Mouse (Mus musculus): ENCODE measurements around the gene Gfi1. TPM values are rescaled to one million over a fixed set of nuclear protein-coding genes. Genes with fewer than 3 reads are reported as not detected.

The Gfi1 gene
- total and polyA plus RNA-seq, 2 experiments from 2014 or later: 0.05 TPM; not detected in 1

DNA sequence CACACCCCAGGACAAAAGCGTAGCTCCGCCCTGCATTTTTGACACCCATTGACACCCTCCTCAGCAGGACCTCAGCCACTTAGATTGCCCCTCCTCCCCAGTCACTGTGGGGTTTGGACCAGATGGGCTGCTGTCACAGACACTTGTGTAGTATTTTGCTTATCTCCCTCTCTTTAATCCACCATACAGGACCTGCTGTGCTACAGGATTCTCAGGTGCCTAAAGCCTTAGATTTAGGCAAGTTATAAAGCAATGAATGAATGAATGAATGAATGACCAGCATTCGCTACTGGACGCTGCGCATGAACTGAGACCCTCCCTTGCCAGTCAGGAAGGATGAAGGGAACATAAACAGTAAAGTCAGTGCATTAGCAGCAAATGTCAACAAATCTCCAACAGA is 5.3 kb downstream of the Gfi1 start:
- 6% methylated on average over 5 of the region's 5 CpGs for WGBS
- H3K9me3 ChIP-seq (ENCODE audit: low read length): no peaks in the 10 kb centered on the region
- DNase-seq (ENCODE audit: low spot score): no peak
- H3K27me3 ChIP-seq (ENCODE audit: insufficient read depth, low read length): peaks cover 69% of the 10 kb centered on the region
- no peak overlapping the region; the same call in 1 of the 2 replicates for H3K4me2 ChIP-seq (ENCODE audit: low read depth, low read length, poor library complexity, severe bottlenecking)
- ATAC-seq (ENCODE audit: low FRiP score): no peak
- no peak overlapping the region for H3K27ac ChIP-seq (ENCODE audit: low read depth, low read length)
- no peak for TF ChIP-seq CTCF (IDR thresholded peaks at IDR 0.05)
- peak overlapping the region; percentile 37; the same call in 1 of the 2 replicates for H3K4me3 ChIP-seq (ENCODE audit: low read depth, low read length)
- H3K4me1 ChIP-seq (ENCODE audit: insufficient read depth, low read length): peaks cover 15% of the 10 kb centered on the region
- no peaks in the 10 kb centered on the region for H3K36me3 ChIP-seq (ENCODE audit: insufficient read depth, low read length)
- H3K9ac ChIP-seq (replicated peaks; ENCODE audit: low read length, poor library complexity, severe bottlenecking): no peak overlapping the region

DNA sequence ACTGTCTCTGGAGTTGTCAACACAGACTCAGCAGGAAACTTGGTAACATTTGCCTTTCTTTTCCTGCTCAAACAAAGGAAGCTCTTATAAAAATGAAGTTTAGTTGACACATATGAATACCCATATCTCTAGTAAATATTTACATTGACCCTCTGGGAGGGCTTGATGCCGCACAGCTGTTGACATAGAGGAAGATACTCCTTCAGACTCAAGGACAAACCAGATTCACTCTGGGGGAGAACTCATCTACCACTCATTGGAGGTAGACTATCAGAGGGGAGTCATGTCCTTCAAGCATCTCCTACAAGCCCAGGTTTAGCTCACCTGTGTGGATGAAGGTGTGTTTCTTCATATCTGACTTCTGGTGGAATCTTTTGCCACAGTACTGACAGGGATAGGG is 6.0 kb downstream of the Gfi1 start:
- 33% methylated on average over 1 of the region's 1 CpGs for WGBS

DNA sequence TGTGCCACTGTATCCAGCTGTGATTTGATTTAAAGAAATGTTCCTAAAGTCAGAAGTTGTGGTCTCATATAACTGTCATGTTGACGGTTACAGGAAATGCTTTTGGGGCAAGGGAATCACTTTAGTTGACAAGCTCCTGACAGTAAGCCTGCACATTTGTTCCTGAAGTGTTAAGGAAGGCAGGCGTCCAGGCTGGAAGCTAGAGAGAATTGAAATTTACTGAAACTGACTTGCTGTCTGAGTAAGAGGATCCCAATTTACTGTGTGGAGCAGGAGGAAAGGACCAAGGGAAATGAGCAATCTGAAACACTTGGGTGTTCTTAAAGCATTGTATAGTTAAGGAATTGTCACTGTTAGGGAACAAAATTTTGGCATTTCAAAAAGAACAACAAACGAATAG is 6.6 kb downstream of the Gfi1 start:
- Histone ChIP-seq H3K27me3 (ENCODE audit: insufficient read depth, low read length) (peaks cover 62% of the 10 kb centered on the region), H3K9ac (replicated peaks; ENCODE audit: low read length, poor library complexity, severe bottlenecking) (no peak overlapping the region), H3K4me2 (ENCODE audit: low read depth, low read length, poor library complexity, severe bottlenecking) (no peak overlapping the region), H3K4me1 (ENCODE audit: insufficient read depth, low read length) (peaks cover 11% of the 10 kb centered on the region), H3K36me3 (ENCODE audit: insufficient read depth, low read length) (no peaks in the 10 kb centered on the region), H3K9me3 (ENCODE audit: low read length) (no peaks in the 10 kb centered on the region), H3K27ac (ENCODE audit: low read depth, low read length) (no peak overlapping the region), H3K4me3 (ENCODE audit: low read depth, low read length) (no peak overlapping the region)
- WGBS: 21% methylated on average over 3 of the region's 3 CpGs
- DNase-seq (ENCODE audit: low spot score) (no peak), ATAC-seq (ENCODE audit: low FRiP score) (no peak)
- TF ChIP-seq CTCF (IDR thresholded peaks at IDR 0.05): no peak

More for the DNA sequence above, 6.0 kb downstream of the Gfi1 start:
- Histone ChIP-seq H3K27ac (ENCODE audit: low read depth, low read length) (no peak overlapping the region), H3K4me1 (ENCODE audit: insufficient read depth, low read length) (peaks cover 11% of the 10 kb centered on the region), H3K36me3 (ENCODE audit: insufficient read depth, low read length) (no peaks in the 10 kb centered on the region), H3K4me2 (ENCODE audit: low read depth, low read length, poor library complexity, severe bottlenecking) (no peak overlapping the region), H3K9me3 (ENCODE audit: low read length) (no peaks in the 10 kb centered on the region), H3K27me3 (ENCODE audit: insufficient read depth, low read length) (peaks cover 63% of the 10 kb centered on the region), H3K9ac (replicated peaks; ENCODE audit: low read length, poor library complexity, severe bottlenecking) (no peak overlapping the region), H3K4me3 (ENCODE audit: low read depth, low read length) (no peak overlapping the region)
- ATAC-seq (ENCODE audit: low FRiP score) (no peak), DNase-seq (ENCODE audit: low spot score) (no peak)
- TF ChIP-seq CTCF (IDR thresholded peaks at IDR 0.05): no peak

DNA sequence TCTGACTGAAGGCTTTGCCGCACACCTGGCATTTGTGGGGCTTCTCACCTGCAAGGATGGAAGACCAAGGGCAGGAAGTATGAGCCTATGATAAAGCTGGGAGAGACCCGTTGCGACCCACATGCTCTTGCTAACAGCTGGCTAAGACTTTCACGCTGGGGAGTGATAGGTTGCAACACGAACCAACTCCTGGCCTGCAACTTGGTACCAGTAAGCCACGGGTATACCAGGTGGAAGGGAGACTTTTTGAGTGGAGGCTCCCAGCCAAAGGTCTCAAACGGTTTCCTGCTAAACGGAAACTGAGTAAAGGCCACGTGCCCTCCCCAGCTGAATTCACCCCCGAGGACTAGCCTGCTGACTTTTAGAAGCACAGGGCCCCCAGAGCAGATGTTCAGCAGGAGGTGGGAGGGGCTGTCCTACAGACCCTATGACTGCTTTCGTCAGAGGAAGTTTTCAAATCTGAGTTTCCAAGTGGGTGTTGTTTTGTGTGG is 7.9 kb downstream of the Gfi1 start:
- ATAC-seq (ENCODE audit: low FRiP score): no peak
- H3K4me3 ChIP-seq (ENCODE audit: low read depth, low read length): no peak overlapping the region
- H3K9me3 ChIP-seq (ENCODE audit: low read length): no peaks in the 10 kb centered on the region
- 17% methylated on average over 11 of the region's 11 CpGs for WGBS
- H3K27ac ChIP-seq (ENCODE audit: low read depth, low read length): no peak overlapping the region
- peaks cover 54% of the 10 kb centered on the region for H3K27me3 ChIP-seq (ENCODE audit: insufficient read depth, low read length)
- H3K4me1 ChIP-seq (ENCODE audit: insufficient read depth, low read length): peaks cover 11% of the 10 kb centered on the region
- no peak overlapping the region for H3K4me2 ChIP-seq (ENCODE audit: low read depth, low read length, poor library complexity, severe bottlenecking)
- DNase-seq (ENCODE audit: low spot score): no peak
- H3K36me3 ChIP-seq (ENCODE audit: insufficient read depth, low read length): no peaks in the 10 kb centered on the region
- no peak for TF ChIP-seq CTCF (IDR thresholded peaks at IDR 0.05)
- no peak overlapping the region for H3K9ac ChIP-seq (replicated peaks; ENCODE audit: low read length, poor library complexity, severe bottlenecking)

DNA sequence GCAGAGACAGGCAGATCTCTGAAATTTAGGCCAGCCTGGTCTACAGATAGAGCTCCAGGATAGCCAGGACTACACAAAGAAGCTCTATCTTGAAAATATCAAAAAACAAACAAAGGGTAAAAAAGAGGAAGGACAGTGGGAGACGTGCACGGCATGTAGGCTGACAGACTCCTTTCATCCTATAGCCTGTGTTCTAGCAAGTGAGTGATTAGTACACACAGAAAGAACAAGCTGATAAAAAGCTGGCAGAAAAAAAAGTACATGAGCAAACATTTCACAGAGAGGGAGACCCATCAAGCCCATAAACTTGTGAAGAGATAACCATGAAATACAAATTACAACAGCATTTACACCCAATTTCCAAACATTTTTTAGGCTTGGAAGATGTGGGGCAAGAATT is 14.1 kb downstream of the Gfi1 start:
- no peaks in the 10 kb centered on the region for H3K4me1 ChIP-seq (ENCODE audit: insufficient read depth, low read length)
- H3K27me3 ChIP-seq (ENCODE audit: insufficient read depth, low read length): 0 out of 2 replicates have a peak, but pooled peaks cover 6% of the 10 kb centered on the region
- H3K9ac ChIP-seq (replicated peaks; ENCODE audit: low read length, poor library complexity, severe bottlenecking): no peak overlapping the region
- no peak for DNase-seq (ENCODE audit: low spot score)
- H3K4me2 ChIP-seq (ENCODE audit: low read depth, low read length, poor library complexity, severe bottlenecking): no peak overlapping the region
- no peak for ATAC-seq (ENCODE audit: low FRiP score)
- H3K4me3 ChIP-seq (ENCODE audit: low read depth, low read length): no peak overlapping the region
- H3K27ac ChIP-seq (ENCODE audit: low read depth, low read length): no peak overlapping the region
- 62% methylated on average over 2 of the region's 2 CpGs for WGBS
- H3K36me3 ChIP-seq (ENCODE audit: insufficient read depth, low read length): no peaks in the 10 kb centered on the region
- no peaks in the 10 kb centered on the region for H3K9me3 ChIP-seq (ENCODE audit: low read length)
- no peak for TF ChIP-seq CTCF (IDR thresholded peaks at IDR 0.05)

DNA sequence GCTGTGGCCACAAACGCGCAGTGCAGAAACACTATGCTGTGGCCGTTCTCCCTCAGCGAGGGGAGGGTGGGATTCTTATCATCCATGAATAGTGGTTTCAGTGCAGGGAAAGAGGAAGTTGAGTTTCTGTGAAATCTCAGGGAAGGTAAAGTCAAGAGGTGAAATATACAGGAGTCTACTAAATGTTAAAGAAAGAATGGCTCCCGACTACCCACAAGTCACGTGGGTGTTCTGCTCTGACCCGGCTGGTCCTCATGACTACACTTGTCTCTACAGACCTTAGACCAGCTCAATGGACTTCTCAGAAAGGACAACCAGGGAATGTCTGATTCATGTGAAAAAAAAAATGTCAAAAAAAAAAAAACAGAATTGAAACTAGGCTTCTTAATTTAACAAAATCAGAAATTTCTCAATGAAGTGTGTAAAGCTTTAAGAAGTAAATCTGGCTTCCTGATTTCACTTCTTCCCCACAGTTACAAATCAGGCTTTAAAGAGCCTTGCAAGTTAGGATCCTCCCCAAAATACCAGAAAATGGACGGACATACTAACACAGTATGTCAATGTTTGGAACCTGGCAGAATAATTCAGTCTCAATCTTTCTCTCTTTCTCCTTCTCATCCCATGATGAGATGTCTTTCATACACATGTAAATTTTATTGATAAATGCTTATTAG is 17.6 kb downstream of the Gfi1 start:
- no peak for ATAC-seq (ENCODE audit: low FRiP score)
- no peaks in the 10 kb centered on the region for H3K36me3 ChIP-seq (ENCODE audit: insufficient read depth, low read length)
- no peak overlapping the region for H3K4me2 ChIP-seq (ENCODE audit: low read depth, low read length, poor library complexity, severe bottlenecking)
- no peaks in the 10 kb centered on the region for H3K4me1 ChIP-seq (ENCODE audit: insufficient read depth, low read length)
- no peak overlapping the region for H3K27ac ChIP-seq (ENCODE audit: low read depth, low read length)
- TF ChIP-seq CTCF (IDR thresholded peaks at IDR 0.05): no peak
- no peak for DNase-seq (ENCODE audit: low spot score)
- no peaks in the 10 kb centered on the region for H3K9me3 ChIP-seq (ENCODE audit: low read length)
- H3K27me3 ChIP-seq (ENCODE audit: insufficient read depth, low read length): no peaks in the 10 kb centered on the region
- no peak overlapping the region for H3K4me3 ChIP-seq (ENCODE audit: low read depth, low read length)
- WGBS: 88% methylated on average over 8 of the region's 8 CpGs
- no peak overlapping the region for H3K9ac ChIP-seq (replicated peaks; ENCODE audit: low read length, poor library complexity, severe bottlenecking)

All from midbrain, postnatal 0 days (tissue).